Mouse (Mus musculus): ENCODE results near the gene Gphb5. TPM values are rescaled to one million over a fixed set of nuclear protein-coding genes. Genes with fewer than 3 reads are reported as not detected.

Gphb5 gene
- total RNA-seq, 2 experiments from 2014 or later: not detected

DNA sequence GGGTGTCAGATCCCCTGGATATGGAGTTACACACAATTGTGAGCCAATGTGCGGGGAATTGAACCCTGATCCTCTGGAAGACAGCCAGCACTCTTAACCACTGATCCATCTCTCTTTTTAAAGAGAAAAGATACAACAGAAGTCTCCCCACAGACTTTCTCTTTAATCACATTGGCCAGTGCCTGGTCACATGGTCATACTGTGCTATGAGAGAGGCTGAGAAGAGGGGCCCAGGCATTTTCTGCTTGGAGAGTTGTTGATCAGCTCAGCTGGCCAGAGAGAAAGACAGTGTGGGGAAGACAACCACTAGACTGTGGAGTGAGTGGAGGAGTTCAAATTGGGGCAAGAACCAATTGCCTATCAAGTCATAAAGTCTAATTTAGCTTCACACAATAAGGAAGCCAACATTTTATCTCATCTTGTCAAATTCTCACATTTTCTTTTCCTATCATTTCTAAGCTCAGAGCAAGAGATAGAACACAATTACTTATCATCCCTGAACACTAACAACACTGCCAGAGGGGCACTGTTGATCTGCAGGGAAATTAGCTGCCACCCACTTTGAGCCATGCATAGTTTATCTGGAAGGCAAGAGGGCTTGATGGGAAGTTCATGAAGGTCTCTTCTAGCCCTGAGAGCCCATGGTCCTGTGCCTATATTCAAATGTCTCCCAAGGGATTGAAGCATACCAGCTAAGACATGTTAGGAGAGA, 13.3 kb upstream of the Gphb5 start:
- Histone ChIP-seq H3K27ac (no peak overlapping the region), H3K4me3 (no peak overlapping the region)
- no peak for TF ChIP-seq CTCF (IDR thresholded peaks at IDR 0.05)
- intact Hi-C loops (cut with DNase I): no loop called here
- no peak for DNase-seq

DNA sequence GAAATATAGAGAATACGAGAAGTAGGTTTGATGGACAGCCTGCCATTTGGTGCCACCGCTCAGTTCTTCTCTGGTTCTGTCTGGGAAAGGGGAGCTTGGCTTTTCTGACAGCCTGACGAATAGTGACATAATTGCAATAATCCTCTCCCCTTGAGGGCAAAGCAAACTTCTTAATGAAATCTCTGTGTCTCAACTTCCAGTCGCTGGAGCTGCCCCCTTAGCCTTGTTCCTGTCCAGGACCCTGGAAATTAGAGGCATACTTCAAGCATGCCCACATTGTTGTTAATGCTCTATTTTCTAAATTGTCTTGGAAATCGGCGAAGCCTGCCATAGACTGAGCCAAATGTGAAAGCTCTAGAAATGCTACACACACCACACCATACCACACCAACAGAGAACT, 12.1 kb upstream of the Gphb5 start:
- Histone ChIP-seq H3K27ac (no peak overlapping the region), H3K4me3 (no peak overlapping the region)
- DNase-seq: no peak
- intact Hi-C loops (cut with DNase I): no loop called here
- no peak for TF ChIP-seq CTCF (IDR thresholded peaks at IDR 0.05)

DNA sequence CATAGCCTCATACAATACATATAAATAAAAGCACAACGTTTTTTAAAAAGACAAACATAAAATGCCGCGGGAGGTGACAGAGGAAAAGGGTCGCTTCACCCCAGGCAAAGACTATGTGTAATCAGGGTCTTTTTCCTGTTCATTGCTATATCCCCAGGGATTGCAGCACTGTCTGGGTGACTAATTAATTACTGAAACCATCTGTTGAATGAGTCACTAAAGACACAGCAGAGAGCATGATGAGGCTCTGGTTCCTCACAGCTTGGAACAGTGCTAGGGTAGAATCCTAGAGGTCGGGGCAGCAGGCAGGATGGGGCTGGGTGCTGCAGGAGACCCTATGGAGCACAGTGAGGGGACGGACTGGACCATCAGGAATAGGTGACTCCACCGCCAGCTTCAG, 9.3 kb upstream of the Gphb5 start:
- intact Hi-C loops (cut with DNase I): no loop called here
- DNase-seq: no peak
- no peak overlapping the region for H3K4me3 ChIP-seq
- TF ChIP-seq CTCF (IDR thresholded peaks at IDR 0.05): no peak
- no peak overlapping the region for H3K27ac ChIP-seq

DNA sequence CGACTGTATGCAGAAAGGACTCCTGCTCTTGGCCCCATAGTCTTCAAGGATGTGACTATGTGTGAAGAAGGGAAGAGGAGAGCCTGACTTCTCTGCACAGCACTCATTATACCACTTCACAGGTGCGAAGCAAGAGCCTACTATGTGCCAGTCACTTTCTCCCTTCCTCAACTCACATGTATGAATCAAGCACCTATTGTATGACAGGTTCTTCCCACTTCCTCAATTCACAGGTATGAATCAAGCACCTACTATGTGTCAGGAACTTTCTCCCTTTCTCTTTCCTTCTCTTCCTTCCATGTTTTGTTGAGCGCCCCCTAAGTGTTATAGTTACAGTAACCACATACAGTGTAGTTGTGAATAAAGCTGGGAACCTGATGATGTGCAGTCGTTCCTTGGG, 8.2 kb upstream of the Gphb5 start:
- no peak overlapping the region for H3K27ac ChIP-seq
- no peak for TF ChIP-seq CTCF (IDR thresholded peaks at IDR 0.05)
- intact Hi-C loops (cut with DNase I): no loop called here
- H3K4me3 ChIP-seq: no peak overlapping the region
- no peak for DNase-seq

DNA sequence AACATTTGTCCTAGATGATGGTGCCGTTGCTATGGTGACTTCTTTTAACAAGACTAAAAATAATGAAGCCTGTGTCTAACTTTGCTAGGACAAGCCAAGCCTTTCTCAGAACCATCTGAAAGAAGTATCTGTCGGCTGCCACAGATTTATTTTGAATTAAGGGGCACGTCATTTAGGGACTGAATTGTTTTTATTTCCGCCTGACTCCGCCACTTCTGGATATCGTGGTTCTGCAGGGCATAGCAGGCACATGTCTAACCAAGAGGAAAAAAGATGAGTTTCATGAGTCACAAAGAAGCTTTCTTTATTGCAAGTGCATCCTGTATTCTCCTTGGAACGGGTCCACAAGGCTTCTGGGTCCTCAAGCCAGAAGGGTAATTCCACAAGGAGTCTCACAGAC, 7.8 kb upstream of the Gphb5 start:
- intact Hi-C loops (cut with DNase I): no loop called here
- DNase-seq: no peak
- TF ChIP-seq CTCF (IDR thresholded peaks at IDR 0.05): no peak
- Histone ChIP-seq H3K27ac (no peak overlapping the region), H3K4me3 (no peak overlapping the region)

DNA sequence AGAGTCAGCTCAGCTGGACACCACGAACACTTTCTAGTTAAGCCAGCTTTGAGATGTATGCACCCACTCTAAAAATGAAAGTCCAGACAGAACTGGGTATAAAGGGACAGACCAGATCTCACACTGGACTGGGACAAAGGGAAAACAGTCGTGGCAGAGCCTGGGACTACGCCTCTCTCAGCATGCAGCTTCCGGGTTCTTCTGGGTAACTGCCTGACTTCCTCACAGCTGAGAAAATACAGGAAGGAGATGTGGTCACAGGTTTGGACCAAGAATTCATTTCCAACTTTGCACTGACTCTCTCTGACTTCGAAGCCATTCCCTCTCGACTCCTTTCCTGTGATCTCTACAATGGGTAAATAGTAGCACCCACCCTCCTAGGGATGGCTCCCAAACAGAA, 1.6 kb downstream of the Gphb5 start:
- no peak for DNase-seq
- Histone ChIP-seq H3K27ac (no peak overlapping the region), H3K4me3 (no peak overlapping the region)
- intact Hi-C loops (cut with DNase I): no loop called here
- no peak for TF ChIP-seq CTCF (IDR thresholded peaks at IDR 0.05)

DNA sequence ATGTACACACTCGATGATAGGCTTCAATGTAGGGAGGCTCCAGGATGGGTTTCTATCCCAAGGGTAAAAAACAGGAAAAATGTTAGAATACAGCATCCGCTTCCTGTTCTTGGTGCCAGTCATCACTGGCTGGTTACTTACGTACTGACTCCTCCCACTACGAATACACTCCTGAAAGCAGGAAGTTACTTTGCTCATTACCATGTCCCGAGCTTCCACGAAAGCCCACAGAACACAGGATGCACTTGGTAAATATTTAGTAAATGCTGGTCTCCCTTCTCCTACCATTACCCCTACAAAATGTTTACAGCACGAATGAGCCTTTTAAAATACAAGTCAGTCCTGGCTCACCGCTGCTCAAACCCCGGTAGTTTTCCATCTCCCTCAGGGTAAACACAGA, 3.6 kb downstream of the Gphb5 start:
- no peak for TF ChIP-seq CTCF (IDR thresholded peaks at IDR 0.05)
- peak overlapping the region; percentile 56 for H3K27ac ChIP-seq
- intact Hi-C loops (cut with DNase I): no loop called here

DNA sequence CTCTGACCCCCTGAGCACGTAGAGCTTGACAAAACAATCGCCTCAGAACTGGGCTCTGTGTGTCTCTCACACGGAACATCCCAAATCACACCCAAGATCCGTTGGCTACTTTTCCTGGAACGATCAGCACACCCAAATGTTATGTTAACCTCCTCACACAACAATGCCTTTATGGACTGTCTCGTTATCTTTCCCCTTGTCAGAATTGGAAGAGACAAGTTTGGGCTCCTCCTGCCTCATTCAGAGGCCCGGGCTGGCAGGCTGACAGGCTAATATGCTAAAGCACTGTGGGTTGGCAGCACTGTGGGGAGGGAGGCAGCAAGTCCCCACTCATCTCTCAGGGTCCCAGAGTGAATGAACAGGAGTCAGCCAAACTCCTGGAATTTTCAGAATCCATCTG, 19.5 kb downstream of the Gphb5 start:
- intact Hi-C loops (cut with DNase I): no loop called here
- Histone ChIP-seq H3K4me3 (no peak overlapping the region), H3K27ac (peak overlapping the region; percentile 31; the same call in 1 of the 2 replicates)
- no peak for DNase-seq
- no peak for TF ChIP-seq CTCF (IDR thresholded peaks at IDR 0.05)

More for the DNA sequence above, 3.6 kb downstream of the Gphb5 start:
- DNase-seq: no peak
- peak overlapping the region; percentile 59 for H3K4me3 ChIP-seq

DNA sequence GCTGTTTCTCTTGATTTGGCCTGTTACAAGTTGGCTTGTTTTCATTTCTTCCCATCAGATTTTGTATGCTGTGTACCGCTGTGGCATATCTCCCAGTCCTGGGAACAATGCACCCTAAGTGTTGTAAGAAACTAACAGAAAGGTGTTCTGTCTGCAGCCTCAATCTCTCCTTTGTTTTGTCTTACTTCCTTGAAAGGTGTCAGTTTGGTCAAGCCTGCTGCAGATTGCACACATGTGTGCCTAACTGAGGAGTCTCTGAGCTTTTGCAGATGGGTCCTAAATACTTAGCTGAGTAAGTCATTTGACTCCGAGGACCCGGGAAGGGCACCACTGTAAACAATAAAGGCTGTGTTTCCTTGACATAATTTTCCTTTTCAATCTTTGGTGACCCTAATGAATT, 20.0 kb downstream of the Gphb5 start:
- no peak for TF ChIP-seq CTCF (IDR thresholded peaks at IDR 0.05)
- Histone ChIP-seq H3K4me3 (no peak overlapping the region), H3K27ac (peak overlapping the region; percentile 31; the same call in 1 of the 2 replicates)
- DNase-seq: no peak
- intact Hi-C loops (cut with DNase I): no loop called here

DNA sequence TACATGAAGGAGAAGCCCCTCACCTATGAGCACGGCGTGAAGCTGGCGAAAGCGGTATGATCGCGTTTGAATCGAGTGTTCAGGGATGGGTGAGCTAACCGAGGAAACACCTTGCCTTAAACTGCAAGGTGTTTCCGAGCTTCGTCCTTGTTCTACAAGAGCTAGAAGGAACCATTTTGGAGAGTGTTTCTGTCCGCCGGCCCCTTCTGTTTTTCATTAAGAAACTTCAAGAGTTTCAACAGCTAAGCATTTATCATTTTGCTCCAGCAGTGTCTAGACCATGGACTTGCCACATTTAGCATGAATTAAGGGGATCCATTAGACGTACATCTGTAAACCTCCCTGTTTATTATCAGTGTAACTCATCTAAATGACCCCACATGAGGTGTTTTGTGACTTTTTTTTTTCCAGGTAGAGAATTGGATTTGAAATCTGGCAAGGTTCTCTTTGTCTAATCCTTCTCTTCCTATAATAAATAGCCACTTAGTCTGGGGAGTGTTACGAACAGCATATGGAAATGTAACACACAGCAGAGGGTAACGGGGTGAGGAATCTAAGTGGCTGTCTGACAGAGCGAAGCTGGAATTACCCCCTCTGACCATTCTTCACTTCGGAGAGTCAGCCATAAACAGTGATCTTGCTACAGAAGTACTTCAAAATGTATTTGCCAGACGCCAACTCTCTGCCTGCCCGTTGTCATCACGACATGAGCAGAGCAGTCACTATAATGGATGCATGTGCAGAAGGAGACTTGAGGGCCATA, 22.4 kb downstream of the Gphb5 start:
- no peak for TF ChIP-seq CTCF (IDR thresholded peaks at IDR 0.05)
- intact Hi-C loops (cut with DNase I): loop anchor here (5.0 kb wide), 1 partner anchor 1062 kb away; no protein-coding TSS in a partner anchor
- no peak overlapping the region for H3K27ac ChIP-seq

DNA sequence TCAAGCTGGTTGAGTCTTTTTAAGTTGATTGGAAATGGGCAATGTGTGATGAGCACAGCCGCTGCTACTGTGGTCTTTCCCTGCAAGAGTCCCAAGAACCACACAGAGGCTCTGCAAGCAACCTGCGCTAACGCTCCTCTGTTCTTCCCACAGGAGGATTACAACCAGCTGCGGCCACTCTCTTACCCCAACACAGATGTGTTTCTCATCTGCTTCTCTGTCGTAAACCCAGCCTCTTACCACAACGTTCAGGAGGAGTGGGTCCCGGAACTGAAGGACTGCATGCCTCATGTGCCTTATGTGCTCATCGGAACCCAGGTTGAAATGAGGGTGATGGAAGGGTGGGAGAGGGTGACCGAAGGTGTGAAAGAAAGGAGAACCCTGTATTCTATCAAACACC, 25.1 kb downstream of the Gphb5 start:
- no peak overlapping the region for H3K27ac ChIP-seq
- intact Hi-C loops (cut with DNase I): loop anchor here (5.0 kb wide), 1 partner anchor 1059 kb away; no protein-coding TSS in a partner anchor
- TF ChIP-seq CTCF (IDR thresholded peaks at IDR 0.05): no peak

More for the DNA sequence above, 22.4 kb downstream of the Gphb5 start:
- no peak for DNase-seq
- no peak overlapping the region for H3K4me3 ChIP-seq

DNA sequence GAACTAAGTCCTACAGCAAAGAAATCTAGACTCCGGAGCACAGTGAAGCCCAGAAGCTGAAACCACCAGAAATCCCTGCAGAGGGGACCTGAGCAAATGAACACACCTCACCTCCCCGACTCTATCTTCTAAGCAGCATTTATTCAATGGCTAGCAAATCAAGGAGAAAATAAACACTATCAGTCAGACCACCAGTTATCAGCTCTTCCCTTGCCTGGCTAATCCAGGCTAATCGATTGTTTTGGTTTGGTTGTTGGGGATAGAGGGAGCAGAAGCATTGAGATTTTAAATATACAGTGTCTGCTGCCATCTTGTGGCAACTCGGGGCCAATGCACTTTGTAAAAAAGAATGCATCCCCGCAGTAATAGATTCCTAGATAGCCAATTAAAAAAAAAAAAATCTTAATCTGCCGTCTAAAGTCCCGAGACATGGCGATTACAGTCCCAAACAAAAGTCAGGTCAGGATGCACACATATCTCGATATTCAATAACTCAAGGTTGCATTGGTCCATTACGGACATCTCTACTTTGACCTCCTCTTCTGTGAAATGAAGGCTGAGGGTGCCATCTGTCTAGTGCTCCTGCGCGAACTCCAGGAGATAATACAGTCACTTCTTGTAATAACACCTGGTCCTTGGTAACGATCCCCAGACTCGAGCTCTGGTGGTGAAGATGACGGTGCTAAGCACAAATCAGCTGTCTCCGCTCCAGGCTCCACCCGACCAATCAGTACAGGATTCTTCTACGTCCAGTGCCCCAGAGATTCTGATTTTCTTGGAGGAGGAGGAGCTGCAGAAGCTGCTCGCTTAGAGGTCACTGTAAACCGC, 27.1 kb downstream of the Gphb5 start:
- DNase-seq: no peak
- Histone ChIP-seq H3K4me3 (no peak overlapping the region), H3K27ac (peak overlapping the region; percentile 81; the same call in 1 of the 2 replicates)
- intact Hi-C loops (cut with DNase I): loop anchor here (5.0 kb wide), 2 partner anchors 107 to 1057 kb away; no protein-coding TSS in a partner anchor
- TF ChIP-seq CTCF (IDR thresholded peaks at IDR 0.05): peak; percentile 95

More for the DNA sequence above, 25.1 kb downstream of the Gphb5 start:
- no peak for DNase-seq
- H3K4me3 ChIP-seq: no peak overlapping the region
